Mouse (Mus musculus) G1E (cell line): ENCODE measurements around the gene Iffo2.

Experiments used
- CTCF ChIP-seq: IDR thresholded peaks from 2 replicates; pipeline ENCODE4 v1.5.1; 2012; ENCODE audit warnings: low read depth, low read length, inconsistent platforms, mixed read lengths
- GATA1 ChIP-seq: IDR thresholded peaks from 2 replicates; pipeline ENCODE4 v1.6.1; 2012; ENCODE audit warnings: borderline replicate concordance, low read length, inconsistent platforms, mixed read lengths

DNA sequence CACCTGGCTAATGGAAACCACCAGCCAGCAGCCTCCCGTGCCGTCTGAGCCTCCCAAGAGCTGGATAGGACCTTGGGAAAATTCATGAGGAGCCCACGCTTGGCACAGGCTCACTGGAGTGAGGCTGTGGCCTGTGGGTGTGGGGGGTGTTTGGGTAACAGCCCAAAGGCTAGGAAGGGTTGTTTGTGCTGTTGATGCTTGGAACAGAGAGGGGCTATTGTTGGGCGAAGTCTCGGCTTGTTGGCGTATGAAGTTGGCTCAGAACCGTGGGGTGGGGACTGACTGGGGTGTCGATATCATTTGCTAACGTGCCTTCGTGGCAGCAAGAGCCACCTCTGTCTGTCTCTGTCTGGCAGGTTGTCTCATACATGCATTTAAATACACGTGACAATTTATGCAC, 24.9 kb downstream of the Iffo2 start:
- no peak for TF ChIP-seq CTCF
- TF ChIP-seq GATA1 = no peak
